Mouse (Mus musculus) stomach, embryonic 15.5 days (tissue): Measurements from ENCODE around the gene Antxr1. TPM values are rescaled to one million over a fixed set of nuclear protein-coding genes. Genes with fewer than 3 reads are reported as not detected.

Source experiments
- ATAC-seq: fragments of 200-750 bp; cut with Nextera tagmentation; 2 replicates; pipeline ENCODE4 v1.8.0; 2017; ENCODE audit warnings: low read depth, moderate number of reproducible peaks, moderate TSS enrichment; ENCODE audit not compliant: insufficient read depth, low FRiP score
- H3K27ac ChIP-seq: fragments of 300-500 bp; sonication (generic); 2 replicates; pipeline ENCODE4 v1.5.1; 2015; ENCODE audit warnings: mild to moderate bottlenecking, inconsistent platforms
- H3K27me3 ChIP-seq: fragments of 300-500 bp; sonication (generic); replicated peaks from 2 replicates; pipeline ENCODE4 v1.6.1; 2015; ENCODE audit warnings: inconsistent platforms
- H3K36me3 ChIP-seq: fragments of 300-500 bp; sonication (generic); 2 replicates; pipeline ENCODE4 v1.6.1; 2015; ENCODE audit warnings: inconsistent platforms
- H3K4me1 ChIP-seq: fragments of 300-500 bp; sonication (generic); 2 replicates; pipeline ENCODE4 v1.6.1; 2015; ENCODE audit warnings: inconsistent platforms
- H3K4me2 ChIP-seq: fragments of 300-500 bp; sonication (generic); 2 replicates; pipeline ENCODE4 v1.6.1; 2015; ENCODE audit warnings: mild to moderate bottlenecking, inconsistent platforms
- H3K4me3 ChIP-seq: fragments of 300-500 bp; sonication (generic); replicated peaks from 2 replicates; pipeline ENCODE4 v1.5.1; 2015; ENCODE audit warnings: inconsistent platforms
- H3K9ac ChIP-seq: fragments of 300-500 bp; sonication (generic); 2 replicates; pipeline ENCODE4 v1.6.1; 2015; ENCODE audit warnings: inconsistent platforms
- H3K9me3 ChIP-seq: fragments of 300-500 bp; sonication (generic); 2 replicates; pipeline ENCODE4 v1.6.1; 2016; ENCODE audit warnings: inconsistent platforms
- WGBS: fragments of 180-500 bp; shearing (Covaris S2); methylation state at CpG from one replicate; pipeline ENCODE4 v1.1.7; 2015; 5-methylcytosine and 5-hydroxymethylcytosine counted together
- polyA plus RNA-seq: library from polyadenylated mRNA; unstranded; fragments of >200 nt; fragmentation: Nextera tagmentation; extraction: Ambion mirVana; gene quantifications from 2 replicates; pipeline ENCODE4 v1.2.1, GENCODE M21; 2015

Antxr1 gene
- polyA plus RNA-seq, 1 experiment from 2014 or later: 8.0 TPM

DNA sequence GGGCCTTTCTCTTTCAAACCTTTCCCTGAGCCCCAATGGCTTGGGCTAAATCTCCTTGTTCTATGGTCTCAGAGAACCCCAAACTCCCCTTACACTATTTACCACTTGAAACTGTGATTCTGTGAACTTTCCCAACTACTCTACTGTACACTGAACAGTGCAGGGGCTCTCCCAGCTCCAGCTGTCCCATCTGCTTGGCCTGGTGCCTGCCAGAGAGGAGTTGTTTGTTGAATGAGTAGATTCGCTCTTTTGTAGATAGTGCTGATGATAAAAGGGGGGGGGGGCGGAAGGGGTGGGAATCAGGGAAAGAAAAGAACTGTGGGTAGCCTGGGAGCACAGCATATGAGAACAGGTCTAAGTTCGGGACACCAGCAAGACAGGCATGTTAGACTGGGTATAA is 164.2 kb downstream of the Antxr1 start:
- H3K4me2 ChIP-seq: no peak overlapping the region
- no peaks in the 10 kb centered on the region for H3K4me1 ChIP-seq
- no peak overlapping the region for H3K9ac ChIP-seq
- no peak for ATAC-seq
- no peaks in the 10 kb centered on the region for H3K36me3 ChIP-seq
- no peaks in the 10 kb centered on the region for H3K9me3 ChIP-seq
- no peak overlapping the region for H3K27ac ChIP-seq
- H3K4me3 ChIP-seq: no peak overlapping the region
- 66% methylated on average over 3 of the region's 3 CpGs for WGBS
- no peaks in the 10 kb centered on the region for H3K27me3 ChIP-seq

DNA sequence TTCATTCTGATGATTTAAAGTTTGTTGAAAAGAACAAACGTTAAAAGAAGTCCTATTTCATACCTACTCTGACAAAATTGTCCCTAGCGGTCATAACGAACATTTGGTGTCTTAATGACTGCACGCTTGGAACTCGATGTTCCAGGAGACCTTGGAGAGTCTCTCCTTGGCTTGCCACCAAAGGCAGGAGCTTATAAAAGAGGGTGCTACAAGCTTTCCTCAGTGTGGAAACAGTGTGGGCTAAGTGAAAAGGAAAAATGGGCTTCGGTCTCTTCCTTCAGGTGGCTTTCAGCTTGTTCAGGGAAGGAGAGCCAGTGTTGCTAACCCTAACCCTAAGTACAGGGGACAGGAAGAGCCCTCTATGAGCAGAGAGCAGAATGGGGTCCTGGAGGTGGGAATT is 164.7 kb downstream of the Antxr1 start:
- Histone ChIP-seq H3K9me3 (no peaks in the 10 kb centered on the region), H3K27ac (no peak overlapping the region), H3K36me3 (no peaks in the 10 kb centered on the region), H3K4me2 (no peak overlapping the region), H3K27me3 (no peaks in the 10 kb centered on the region), H3K9ac (no peak overlapping the region), H3K4me1 (no peaks in the 10 kb centered on the region), H3K4me3 (no peak overlapping the region)
- ATAC-seq: no peak
- 84% methylated on average over 6 of the region's 6 CpGs for WGBS

DNA sequence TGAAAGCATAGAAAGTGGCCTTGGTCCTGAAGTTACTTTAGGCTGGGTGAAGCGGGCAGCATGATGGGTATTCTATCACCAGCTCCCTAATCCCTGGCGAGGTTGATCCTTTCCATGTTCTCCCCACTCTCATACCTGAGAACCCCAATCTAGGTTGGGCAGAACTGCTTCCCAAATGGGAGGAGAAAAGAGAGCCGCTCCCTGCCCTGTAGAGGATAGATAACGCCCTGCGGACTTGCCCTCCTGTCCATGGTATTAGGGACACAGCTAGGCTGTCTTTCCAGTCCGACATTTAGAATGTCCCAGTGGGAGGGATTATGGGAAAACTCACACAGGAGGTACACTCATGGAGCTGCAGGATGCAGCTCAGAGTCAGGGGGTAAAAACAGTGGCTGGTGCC is 165.3 kb downstream of the Antxr1 start:
- no peaks in the 10 kb centered on the region for H3K9me3 ChIP-seq
- H3K4me1 ChIP-seq: no peaks in the 10 kb centered on the region
- no peak overlapping the region for H3K4me2 ChIP-seq
- no peaks in the 10 kb centered on the region for H3K27me3 ChIP-seq
- peak; percentile 87; the same call in 1 of the 2 replicates for ATAC-seq
- H3K27ac ChIP-seq: no peak overlapping the region
- H3K4me3 ChIP-seq: no peak overlapping the region
- WGBS: 90% methylated on average over 6 of the region's 6 CpGs
- no peaks in the 10 kb centered on the region for H3K36me3 ChIP-seq
- no peak overlapping the region for H3K9ac ChIP-seq

DNA sequence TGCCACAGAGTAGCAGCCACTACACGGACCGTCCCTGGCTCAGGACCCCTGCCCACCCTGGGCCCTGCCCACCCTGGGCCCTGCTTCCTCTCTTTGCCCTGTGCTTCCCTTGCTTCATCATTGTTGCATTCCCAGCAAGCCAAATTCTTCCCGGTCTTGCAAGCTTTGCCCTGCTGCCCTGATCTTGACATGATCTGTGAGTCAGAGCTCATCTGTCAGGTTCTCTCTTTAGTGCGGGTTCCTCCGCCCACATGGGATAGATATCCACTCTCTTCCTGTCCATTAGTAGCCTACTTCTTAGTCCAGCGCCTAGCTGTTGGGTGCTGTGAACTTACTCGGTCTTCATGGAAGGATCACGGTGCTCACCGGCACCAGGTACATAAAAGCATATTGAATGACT is 167.6 kb downstream of the Antxr1 start:
- Histone ChIP-seq H3K9me3 (no peaks in the 10 kb centered on the region), H3K4me1 (no peaks in the 10 kb centered on the region), H3K27me3 (no peaks in the 10 kb centered on the region), H3K27ac (no peak overlapping the region), H3K36me3 (no peaks in the 10 kb centered on the region), H3K9ac (no peak overlapping the region), H3K4me2 (no peak overlapping the region), H3K4me3 (no peak overlapping the region)
- WGBS: 88% methylated on average over 9 of the region's 9 CpGs
- no peak for ATAC-seq

DNA sequence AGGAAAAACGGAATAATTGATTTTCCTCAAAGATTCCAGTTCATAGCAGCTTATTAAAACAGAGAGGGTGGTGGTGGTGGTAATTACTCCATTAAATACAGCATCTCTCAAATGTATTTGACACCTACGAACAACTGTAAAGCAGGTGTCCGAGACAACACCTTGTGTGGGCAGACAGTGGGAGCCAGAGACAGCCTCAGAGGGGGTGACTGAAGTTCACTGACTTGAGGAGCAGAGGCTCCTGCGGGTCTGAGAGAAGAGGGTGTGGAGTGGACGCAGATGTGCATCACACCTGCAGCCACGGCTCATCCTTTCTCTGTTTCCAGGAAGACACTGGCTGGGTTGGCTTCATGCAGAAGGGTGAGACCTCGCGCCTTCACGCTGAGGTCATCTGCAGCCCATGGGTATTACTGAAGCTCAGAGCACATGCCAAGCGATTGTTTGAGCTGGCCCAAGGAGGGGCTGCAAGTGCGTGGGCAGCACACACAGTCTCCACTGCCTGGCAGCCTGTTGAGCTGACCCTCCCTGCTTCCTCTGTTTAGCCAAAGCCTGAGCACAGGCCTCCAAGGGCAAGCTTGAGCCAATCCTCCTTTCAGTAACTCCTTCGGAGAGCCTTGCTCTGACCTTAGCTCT is 168.8 kb downstream of the Antxr1 start:
- Histone ChIP-seq H3K36me3 (no peaks in the 10 kb centered on the region), H3K4me1 (no peaks in the 10 kb centered on the region), H3K9me3 (no peaks in the 10 kb centered on the region), H3K4me3 (no peak overlapping the region), H3K9ac (no peak overlapping the region), H3K4me2 (no peak overlapping the region), H3K27me3 (no peaks in the 10 kb centered on the region), H3K27ac (no peak overlapping the region)
- ATAC-seq: no peak
- 73% methylated on average over 12 of the region's 12 CpGs for WGBS

DNA sequence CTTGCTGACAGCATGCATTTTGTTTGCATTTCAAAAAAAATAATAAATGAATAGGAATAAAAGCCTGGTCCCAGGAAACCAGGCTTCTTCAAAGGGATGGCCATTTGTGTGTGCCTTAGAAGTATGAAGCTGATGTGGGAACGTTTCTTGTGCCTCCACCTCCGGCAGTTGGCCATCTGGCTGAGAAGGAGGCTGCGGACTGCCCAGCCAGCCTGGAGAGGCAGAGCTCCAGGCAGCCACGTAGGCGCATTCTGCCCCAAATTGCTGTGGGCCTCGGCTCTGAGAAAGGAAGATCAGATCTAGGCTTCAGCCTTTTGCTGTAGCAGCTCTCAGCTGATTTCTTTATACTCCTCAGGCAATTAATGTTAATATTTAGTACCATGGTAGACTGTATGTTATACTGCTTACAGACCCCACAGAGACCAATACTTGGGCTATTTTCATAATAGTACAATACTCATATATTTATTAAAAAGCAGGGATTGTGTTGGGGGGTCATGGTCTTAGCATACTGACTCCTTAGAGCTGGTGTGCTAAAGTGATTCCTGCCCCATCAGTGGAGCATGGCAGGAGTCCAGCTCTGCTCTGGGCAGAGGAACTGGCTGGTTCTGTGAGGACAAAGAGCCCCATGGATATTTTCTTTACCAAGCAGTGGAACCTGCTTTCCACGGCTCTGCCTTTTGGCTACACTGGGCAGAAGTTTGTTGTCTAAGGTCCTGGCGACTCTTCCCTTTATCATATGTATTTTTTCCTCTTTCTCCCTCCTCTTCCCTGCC is 169.9 kb downstream of the Antxr1 start:
- Histone ChIP-seq H3K27ac (no peak overlapping the region), H3K9ac (no peak overlapping the region), H3K4me1 (no peaks in the 10 kb centered on the region), H3K27me3 (no peaks in the 10 kb centered on the region), H3K9me3 (no peaks in the 10 kb centered on the region), H3K36me3 (no peaks in the 10 kb centered on the region), H3K4me3 (no peak overlapping the region), H3K4me2 (no peak overlapping the region)
- no peak for ATAC-seq
- WGBS: 63% methylated on average over 8 of the region's 8 CpGs

DNA sequence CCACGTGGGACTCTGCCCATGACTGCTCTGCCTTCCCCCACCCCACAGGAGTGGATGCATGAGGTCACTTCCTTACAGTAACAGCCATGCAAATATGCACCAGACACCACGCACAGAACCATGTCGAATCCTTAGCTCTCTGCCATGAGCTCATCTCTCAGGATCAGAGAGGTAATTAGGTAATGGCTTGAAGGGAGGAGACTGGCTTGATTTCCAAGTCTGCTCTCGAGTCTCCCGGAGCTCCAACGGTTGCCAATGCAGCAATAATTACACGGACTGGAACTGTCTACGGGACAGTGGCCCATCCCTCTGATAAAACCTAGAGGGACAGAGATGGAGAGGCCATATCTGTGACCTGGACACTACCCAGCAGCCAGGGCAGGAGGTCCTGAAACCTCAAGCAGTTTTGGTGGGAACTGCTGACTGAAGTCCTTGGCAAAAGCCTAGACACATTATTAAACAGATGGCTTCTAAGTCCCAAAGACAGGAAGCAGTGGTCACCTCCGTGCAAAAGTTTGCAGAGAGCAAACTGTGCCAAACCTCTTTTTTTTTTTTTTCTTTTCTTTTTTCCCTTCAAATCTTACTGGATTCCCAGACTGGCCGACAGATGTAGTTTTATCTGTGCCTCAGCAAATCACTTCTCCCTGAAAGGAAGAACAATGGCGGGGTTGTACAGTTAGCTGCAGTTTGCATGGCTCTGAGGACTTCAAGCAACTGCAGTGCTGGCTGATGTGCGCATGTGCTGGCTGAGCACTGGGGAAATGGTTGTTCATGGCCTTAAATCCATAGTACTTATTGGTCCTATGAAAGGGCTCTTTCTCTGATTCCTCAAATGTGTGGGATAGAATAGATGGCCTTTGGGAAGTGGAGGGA is 174.0 kb downstream of the Antxr1 start:
- Histone ChIP-seq H3K4me1 (no peaks in the 10 kb centered on the region), H3K27ac (no peak overlapping the region), H3K4me3 (no peak overlapping the region), H3K36me3 (no peaks in the 10 kb centered on the region), H3K9me3 (no peaks in the 10 kb centered on the region), H3K9ac (no peak overlapping the region), H3K4me2 (no peak overlapping the region), H3K27me3 (no peaks in the 10 kb centered on the region)
- WGBS: 56% methylated on average over 12 of the region's 12 CpGs
- 0 out of 2 replicates have a peak, but pooled peaks have one; percentile 27 for ATAC-seq

DNA sequence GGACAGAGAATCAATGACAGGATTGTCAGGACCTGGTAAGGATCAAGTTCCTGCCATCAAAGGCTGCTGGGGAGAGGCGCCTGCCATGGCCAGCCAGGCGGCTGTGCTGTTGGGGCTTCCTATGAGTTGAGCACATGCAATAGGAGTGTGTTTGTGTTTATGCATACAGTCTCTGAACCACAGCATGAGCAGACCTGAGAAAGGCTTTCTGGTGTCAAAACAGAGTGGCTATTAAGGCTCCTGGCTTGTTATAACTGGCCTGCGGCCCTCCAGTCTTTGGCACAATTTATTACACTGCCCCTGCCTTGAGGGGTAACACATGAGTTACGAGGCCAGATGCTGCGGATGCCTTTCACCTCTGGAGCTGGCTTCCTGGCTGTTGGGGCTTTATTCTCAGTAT is 175.4 kb downstream of the Antxr1 start:
- H3K9ac ChIP-seq: no peak overlapping the region
- no peaks in the 10 kb centered on the region for H3K9me3 ChIP-seq
- H3K27me3 ChIP-seq: no peaks in the 10 kb centered on the region
- no peak for ATAC-seq
- no peak overlapping the region for H3K27ac ChIP-seq
- H3K4me2 ChIP-seq: no peak overlapping the region
- H3K4me1 ChIP-seq: no peaks in the 10 kb centered on the region
- 80% methylated on average over 5 of the region's 5 CpGs for WGBS
- no peak overlapping the region for H3K4me3 ChIP-seq
- no peaks in the 10 kb centered on the region for H3K36me3 ChIP-seq

DNA sequence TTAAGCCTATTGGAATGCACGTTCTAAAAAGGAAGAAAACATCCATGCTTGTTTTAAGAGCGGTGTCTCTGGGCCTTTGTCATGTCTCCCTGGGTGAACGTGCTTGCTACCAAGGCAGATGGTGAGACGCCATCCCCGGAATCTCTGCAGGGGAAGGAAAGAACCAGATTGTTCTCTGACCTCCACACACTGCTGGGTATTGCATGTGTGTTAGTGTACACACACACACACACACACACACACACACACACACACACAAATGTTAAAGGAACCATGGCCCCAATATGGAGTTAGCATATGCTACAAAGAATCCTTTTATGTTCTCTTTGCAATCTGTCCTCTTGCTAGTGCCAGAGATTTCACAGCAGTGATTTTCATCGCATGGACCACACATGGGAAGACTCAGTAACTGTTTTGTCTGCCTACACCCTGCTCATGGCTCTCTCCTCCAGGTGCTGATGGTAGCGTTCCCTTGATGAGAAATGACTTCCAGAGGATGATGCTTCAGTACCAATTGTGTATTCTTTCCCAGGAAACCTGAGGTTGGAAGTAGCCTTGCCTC is 177.5 kb downstream of the Antxr1 start:
- ATAC-seq: no peak
- Histone ChIP-seq H3K9ac (no peak overlapping the region), H3K36me3 (no peaks in the 10 kb centered on the region), H3K4me1 (no peaks in the 10 kb centered on the region), H3K27ac (no peak overlapping the region), H3K27me3 (no peaks in the 10 kb centered on the region), H3K4me3 (no peak overlapping the region), H3K9me3 (no peaks in the 10 kb centered on the region), H3K4me2 (no peak overlapping the region)
- WGBS: 84% methylated on average over 7 of the region's 7 CpGs

DNA sequence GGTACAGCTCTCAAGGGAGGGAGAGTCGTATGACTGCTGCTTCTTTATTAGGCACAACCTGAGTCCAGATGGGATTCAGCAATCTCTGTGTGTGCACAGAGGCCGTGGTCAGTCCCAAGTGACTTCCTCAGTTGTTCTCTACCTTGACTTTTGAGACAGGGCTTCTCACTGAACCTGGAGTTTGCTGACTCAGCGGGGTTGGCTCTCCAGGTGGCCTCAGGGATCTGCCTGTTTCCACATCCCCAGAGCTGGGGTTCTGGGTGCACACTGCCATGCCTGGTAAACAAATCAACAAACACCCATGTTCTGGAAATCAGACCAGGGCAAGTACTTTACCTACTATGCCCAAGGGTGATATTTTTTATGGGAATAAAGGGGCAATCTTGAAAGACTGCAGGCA is 181.8 kb downstream of the Antxr1 start:
- Histone ChIP-seq H3K4me2 (no peak overlapping the region), H3K9ac (no peak overlapping the region), H3K27ac (no peak overlapping the region), H3K27me3 (no peaks in the 10 kb centered on the region), H3K9me3 (no peaks in the 10 kb centered on the region), H3K4me1 (no peaks in the 10 kb centered on the region), H3K36me3 (no peaks in the 10 kb centered on the region), H3K4me3 (no peak overlapping the region)
- ATAC-seq: no peak
- 82% methylated on average over 3 of the region's 3 CpGs for WGBS

DNA sequence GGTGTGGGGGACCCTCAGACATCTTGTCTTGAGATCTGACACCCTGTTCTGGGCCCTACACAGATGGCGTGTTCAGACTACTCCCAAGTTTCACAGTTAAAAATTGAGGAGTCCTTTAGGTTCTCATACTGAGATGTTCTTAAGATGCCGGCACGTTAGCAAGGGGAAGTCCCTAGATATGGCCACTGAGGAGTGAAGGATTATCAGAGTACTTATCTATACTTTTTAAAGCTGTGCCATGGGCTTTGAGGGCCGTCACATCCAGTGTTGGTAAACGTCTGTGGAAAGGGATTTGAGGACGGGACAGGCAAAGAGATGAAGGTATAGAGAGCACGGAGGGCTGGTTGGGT is 182.4 kb downstream of the Antxr1 start:
- no peak for ATAC-seq
- no peak overlapping the region for H3K4me3 ChIP-seq
- H3K27me3 ChIP-seq: no peaks in the 10 kb centered on the region
- H3K4me2 ChIP-seq: no peak overlapping the region
- no peaks in the 10 kb centered on the region for H3K9me3 ChIP-seq
- 70% methylated on average over 7 of the region's 7 CpGs for WGBS
- no peaks in the 10 kb centered on the region for H3K4me1 ChIP-seq
- H3K9ac ChIP-seq: no peak overlapping the region
- no peak overlapping the region for H3K27ac ChIP-seq
- no peaks in the 10 kb centered on the region for H3K36me3 ChIP-seq
